Mouse (Mus musculus) ES-Bruce4 (cell line): Measurements from ENCODE around the gene Gm20441.

ENCODE experiments used
- CTCF ChIP-seq: IDR thresholded peaks from one replicate; pipeline ENCODE4 v1.8.1; 2011; ENCODE audit warnings: low read depth, low read length
- EP300 ChIP-seq: IDR thresholded peaks from 2 replicates; pipeline ENCODE4 v1.6.1; 2011; ENCODE audit warnings: low read depth, low read length; ENCODE audit not compliant: insufficient read depth
- POLR2A ChIP-seq: IDR thresholded peaks from one replicate; pipeline ENCODE4 v1.8.1; 2011; ENCODE audit warnings: low read length; ENCODE audit not compliant: insufficient read depth

GRCm38 (mm10) chr10:75819882-75820281, 39.1 kb upstream of the Gm20441 start:
- no peak for TF ChIP-seq EP300
- TF ChIP-seq CTCF, result no peak
- TF ChIP-seq POLR2A, result no peak
